Mouse (Mus musculus) midbrain, embryonic 14.5 days (tissue): Measurements from ENCODE around the gene Inpp4b. TPM values are rescaled to one million over a fixed set of nuclear protein-coding genes. Genes with fewer than 3 reads are reported as not detected.

ENCODE experiments used
- ATAC-seq: fragments of 200-750 bp; cut with Nextera tagmentation; 2 replicates; pipeline ENCODE4 v1.8.0; 2017; ENCODE audit warnings: moderate number of reproducible peaks, moderate library complexity; ENCODE audit not compliant: low FRiP score, low TSS enrichment
- DNase-seq: peaks from one replicate; pipeline ENCODE4 v3.0.0-alpha.2; 2015
- H3K27ac ChIP-seq: fragments of 300-500 bp; sonication (generic); replicated peaks from 2 replicates; pipeline ENCODE4 v1.5.1; 2014; ENCODE audit warnings: mild to moderate bottlenecking, low read depth, low read length, moderate library complexity
- H3K27me3 ChIP-seq: fragments of 300-500 bp; sonication (generic); 2 replicates; pipeline ENCODE4 v1.6.1; 2014; ENCODE audit warnings: low read length, control low read depth, mixed read lengths; ENCODE audit not compliant: control insufficient read depth, insufficient read depth
- H3K36me3 ChIP-seq: fragments of 300-500 bp; sonication (generic); 2 replicates; pipeline ENCODE4 v1.6.1; 2014; ENCODE audit warnings: low read length, control low read depth; ENCODE audit not compliant: control insufficient read depth, insufficient read depth
- H3K4me1 ChIP-seq: fragments of 300-500 bp; sonication (generic); 2 replicates; pipeline ENCODE4 v1.6.1; 2014; ENCODE audit warnings: mild to moderate bottlenecking, antibody characterized with exemption, low read length, control low read depth; ENCODE audit not compliant: control insufficient read depth, insufficient read depth
- H3K4me2 ChIP-seq: fragments of 300-500 bp; sonication (generic); 2 replicates; pipeline ENCODE4 v1.6.1; 2014; ENCODE audit warnings: mild to moderate bottlenecking, low read length, moderate library complexity
- H3K4me3 ChIP-seq: fragments of 300-500 bp; sonication (generic); replicated peaks from 2 replicates; pipeline ENCODE4 v1.5.1; 2014; ENCODE audit warnings: low read depth, low read length
- H3K9ac ChIP-seq: fragments of 300-500 bp; sonication (generic); replicated peaks from 2 replicates; pipeline ENCODE4 v1.6.1; 2014; ENCODE audit warnings: mild to moderate bottlenecking, low read length, moderate library complexity
- H3K9me3 ChIP-seq: fragments of 300-500 bp; sonication (generic); 2 replicates; pipeline ENCODE4 v1.6.1; 2016; ENCODE audit warnings: low read length, control low read depth, mixed read lengths; ENCODE audit not compliant: control insufficient read depth
- WGBS: fragments of 180-500 bp; shearing (Covaris S2); extraction: QIAGEN DNeasy Blood & Tissue Kit; methylation state at CpG from one replicate; pipeline ENCODE4 v1.1.7; 2014; 5-methylcytosine and 5-hydroxymethylcytosine counted together
- polyA plus RNA-seq: library from polyadenylated mRNA; unstranded; fragments of >200 nt; fragmentation: Nextera tagmentation; extraction: Ambion mirVana; gene quantifications from 2 replicates; pipeline ENCODE4 v1.2.1, GENCODE M21; 2014

Inpp4b gene
- polyA plus RNA-seq, 1 experiment from 2014 or later, result 8.1 TPM

GRCm38 (mm10) chr8:81862738-81863137 lies 520.4 kb downstream of the Inpp4b start:
- no peak for DNase-seq
- H3K9me3 ChIP-seq, result no peaks in the 10 kb centered on the region
- no peaks in the 10 kb centered on the region for H3K4me1 ChIP-seq
- H3K9ac ChIP-seq, result no peak overlapping the region
- no peak overlapping the region for H3K4me3 ChIP-seq
- no peaks in the 10 kb centered on the region for H3K27me3 ChIP-seq
- no peak for ATAC-seq
- H3K4me2 ChIP-seq, result no peak overlapping the region
- H3K36me3 ChIP-seq, result no peaks in the 10 kb centered on the region
- no peak overlapping the region for H3K27ac ChIP-seq

DNA sequence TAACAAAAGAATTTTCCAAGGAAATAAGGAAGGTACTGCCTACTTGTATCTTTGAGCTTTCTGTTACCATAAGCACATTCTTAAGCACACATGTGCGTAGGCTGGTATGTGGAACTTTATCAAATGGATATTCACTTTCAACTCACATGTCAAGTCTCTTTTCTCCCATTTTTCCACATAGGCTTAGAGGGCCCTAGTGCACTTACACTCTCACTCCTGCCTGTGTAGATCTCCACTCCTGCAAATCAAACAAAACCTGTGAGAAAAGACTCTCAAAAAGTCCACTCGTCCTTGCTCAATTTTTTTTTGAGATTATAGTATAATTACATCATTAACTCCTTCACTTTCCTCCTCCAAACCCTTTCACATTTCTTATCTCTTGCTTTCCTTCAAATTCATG lies 522.0 kb downstream of the Inpp4b start:
- H3K27me3 ChIP-seq, result no peaks in the 10 kb centered on the region
- no peak overlapping the region for H3K4me2 ChIP-seq
- H3K27ac ChIP-seq, result no peak overlapping the region
- H3K4me1 ChIP-seq, result no peaks in the 10 kb centered on the region
- H3K4me3 ChIP-seq, result no peak overlapping the region
- H3K9me3 ChIP-seq, result no peaks in the 10 kb centered on the region
- no peaks in the 10 kb centered on the region for H3K36me3 ChIP-seq
- WGBS, result 89% methylated on average over 2 of the region's 2 CpGs
- H3K9ac ChIP-seq, result no peak overlapping the region
- no peak for DNase-seq
- ATAC-seq, result no peak

DNA sequence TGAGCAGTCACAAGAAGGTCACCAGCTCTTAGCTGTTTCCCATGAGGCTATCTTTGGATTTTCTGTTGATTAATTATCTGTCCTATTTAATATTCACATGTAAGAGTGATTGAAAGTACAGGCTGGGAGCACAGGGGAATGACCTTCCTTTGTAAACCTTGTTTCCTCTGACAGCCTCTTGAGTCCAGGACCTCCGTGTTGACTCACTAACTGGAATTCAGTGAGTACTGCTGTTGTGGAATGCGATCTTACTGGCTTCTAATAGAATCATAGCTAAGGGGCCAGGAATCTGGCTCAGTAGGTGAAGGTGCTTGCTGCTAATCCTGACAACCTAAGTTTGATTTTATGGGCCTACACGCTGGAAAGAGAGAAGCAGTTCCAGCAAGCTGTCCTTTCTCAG lies 523.3 kb downstream of the Inpp4b start:
- ATAC-seq (no peak), DNase-seq (no peak)
- WGBS, result 89% methylated on average over 3 of the region's 3 CpGs
- no peak overlapping the region for H3K9ac ChIP-seq
- no peak overlapping the region for H3K4me2 ChIP-seq
- no peaks in the 10 kb centered on the region for H3K36me3 ChIP-seq
- no peak overlapping the region for H3K4me3 ChIP-seq
- no peaks in the 10 kb centered on the region for H3K27me3 ChIP-seq
- H3K27ac ChIP-seq, result no peak overlapping the region
- H3K9me3 ChIP-seq, result no peaks in the 10 kb centered on the region
- no peaks in the 10 kb centered on the region for H3K4me1 ChIP-seq

DNA sequence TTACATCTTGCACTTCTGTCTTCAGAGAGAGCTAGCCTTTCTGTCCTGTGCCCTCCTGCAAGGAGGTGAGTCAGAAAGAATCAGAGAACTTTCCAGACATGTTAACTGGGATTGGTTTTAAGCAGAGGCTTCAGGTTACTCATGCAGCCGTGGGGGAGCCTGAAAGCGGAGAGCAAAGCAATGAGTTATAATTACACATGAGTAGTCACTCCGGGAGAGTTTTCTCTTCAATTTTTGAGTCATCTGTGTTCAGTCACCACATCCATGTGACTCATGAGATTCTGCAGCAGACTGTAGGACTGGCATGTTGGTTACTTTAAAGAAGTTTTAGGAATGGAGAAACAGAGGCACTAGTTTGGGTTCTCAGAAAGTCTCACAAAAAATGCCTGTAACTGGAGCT lies 524.7 kb downstream of the Inpp4b start:
- ATAC-seq (no peak), DNase-seq (no peak)
- Histone ChIP-seq H3K27me3 (no peaks in the 10 kb centered on the region), H3K4me2 (no peak overlapping the region), H3K27ac (no peak overlapping the region), H3K9me3 (no peaks in the 10 kb centered on the region), H3K4me3 (no peak overlapping the region), H3K36me3 (no peaks in the 10 kb centered on the region), H3K4me1 (no peaks in the 10 kb centered on the region), H3K9ac (no peak overlapping the region)
- 81% methylated on average over 3 of the region's 3 CpGs for WGBS

DNA sequence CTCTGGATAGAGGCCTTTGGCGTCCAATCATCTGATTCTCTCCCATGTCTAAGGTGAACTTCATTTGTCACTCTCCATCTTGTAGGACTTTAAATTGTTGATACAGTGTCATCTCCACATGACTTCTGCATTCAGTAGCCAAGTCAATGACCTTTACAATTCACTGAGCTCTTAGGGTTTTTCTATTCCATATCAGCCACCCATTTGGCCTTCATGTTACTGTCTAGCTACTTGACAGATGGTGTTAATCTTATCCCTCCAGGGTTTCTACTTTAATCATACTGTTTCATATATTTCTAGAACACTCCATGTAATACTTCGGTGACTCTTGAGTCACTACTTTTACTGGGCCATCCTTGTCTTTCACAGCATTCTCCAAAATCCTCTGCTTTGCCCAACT lies 528.1 kb downstream of the Inpp4b start:
- no peaks in the 10 kb centered on the region for H3K4me1 ChIP-seq
- no peaks in the 10 kb centered on the region for H3K27me3 ChIP-seq
- no peak overlapping the region for H3K9ac ChIP-seq
- H3K4me3 ChIP-seq, result no peak overlapping the region
- DNase-seq, result no peak
- no peak overlapping the region for H3K4me2 ChIP-seq
- WGBS, result 87% methylated on average over 2 of the region's 2 CpGs
- H3K36me3 ChIP-seq, result no peaks in the 10 kb centered on the region
- H3K9me3 ChIP-seq, result no peaks in the 10 kb centered on the region
- ATAC-seq, result no peak
- H3K27ac ChIP-seq, result no peak overlapping the region

DNA sequence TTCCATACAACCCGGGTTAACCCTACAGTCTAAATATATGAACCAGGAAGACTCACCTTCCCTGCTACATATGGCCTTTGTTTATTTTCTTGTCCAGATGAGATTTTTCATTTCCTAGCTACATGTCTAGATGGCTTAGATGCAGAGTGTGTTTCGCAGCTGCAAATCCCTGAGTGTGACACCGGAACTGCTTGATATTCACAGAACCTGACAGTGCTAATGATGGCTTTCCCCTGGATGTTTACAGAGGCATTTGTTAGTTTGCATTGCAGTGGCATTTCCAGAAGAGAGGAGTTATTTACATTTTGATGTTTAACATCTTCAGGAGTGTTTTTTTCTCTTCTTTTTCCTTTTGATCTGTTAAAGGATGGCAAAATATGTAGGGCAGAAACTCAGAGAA lies 537.7 kb downstream of the Inpp4b start:
- WGBS, result 69% methylated on average over 3 of the region's 3 CpGs
- ATAC-seq (no peak), DNase-seq (peak; percentile 44)
- Histone ChIP-seq H3K27ac (0 out of 2 replicates have a peak overlapping the region, but pooled peaks have one; percentile 28), H3K9me3 (no peaks in the 10 kb centered on the region), H3K4me1 (0 out of 2 replicates have a peak, but pooled peaks cover 7% of the 10 kb centered on the region), H3K4me3 (no peak overlapping the region), H3K36me3 (no peaks in the 10 kb centered on the region), H3K9ac (no peak overlapping the region), H3K27me3 (no peaks in the 10 kb centered on the region), H3K4me2 (no peak overlapping the region)

- Histone ChIP-seq H3K36me3 (no peaks in the 10 kb centered on the region), H3K9ac (no peak overlapping the region), H3K27me3 (no peaks in the 10 kb centered on the region), H3K27ac (no peak overlapping the region), H3K4me2 (no peak overlapping the region), H3K4me1 (0 out of 2 replicates have a peak, but pooled peaks cover 7% of the 10 kb centered on the region), H3K9me3 (no peaks in the 10 kb centered on the region), H3K4me3 (no peak overlapping the region)
- 70% methylated on average over 5 of the region's 5 CpGs for WGBS
- ATAC-seq, result no peak
- no peak for DNase-seq
Observed at GRCm38 (mm10) chr8:81884195-81884594, 541.8 kb downstream of the Inpp4b start.

GRCm38 (mm10) chr8:81888843-81889242 lies 546.5 kb downstream of the Inpp4b start:
- H3K4me3 ChIP-seq, result no peak overlapping the region
- no peaks in the 10 kb centered on the region for H3K9me3 ChIP-seq
- H3K36me3 ChIP-seq, result no peaks in the 10 kb centered on the region
- no peak overlapping the region for H3K27ac ChIP-seq
- no peak for DNase-seq
- no peak for ATAC-seq
- no peaks in the 10 kb centered on the region for H3K27me3 ChIP-seq
- H3K9ac ChIP-seq, result no peak overlapping the region
- H3K4me1 ChIP-seq, result no peaks in the 10 kb centered on the region
- H3K4me2 ChIP-seq, result no peak overlapping the region

DNA sequence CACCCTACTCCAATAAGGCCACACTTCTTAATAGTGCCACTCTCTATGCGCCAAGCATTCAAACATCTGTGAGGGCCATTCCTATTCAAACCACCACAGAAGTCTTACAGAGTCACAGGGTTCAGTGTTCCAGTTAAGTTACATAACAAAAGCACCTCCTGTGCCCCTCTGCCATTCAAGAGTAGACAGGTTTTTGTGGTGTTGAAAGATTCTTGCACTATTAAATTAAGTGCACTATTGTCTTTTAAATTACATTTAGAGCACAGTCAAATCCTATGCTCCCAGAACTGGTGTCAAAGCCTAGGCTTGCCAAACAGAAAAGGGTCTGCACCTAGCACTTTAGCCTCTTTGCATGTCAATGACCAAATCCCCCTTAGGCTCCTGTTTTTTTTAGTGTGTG lies 550.9 kb downstream of the Inpp4b start:
- Histone ChIP-seq H3K4me2 (no peak overlapping the region), H3K27ac (no peak overlapping the region), H3K36me3 (no peaks in the 10 kb centered on the region), H3K4me1 (no peaks in the 10 kb centered on the region), H3K9me3 (no peaks in the 10 kb centered on the region), H3K27me3 (no peaks in the 10 kb centered on the region), H3K9ac (no peak overlapping the region), H3K4me3 (no peak overlapping the region)
- no peak for DNase-seq
- ATAC-seq, result no peak
- WGBS, result 93% methylated on average over 1 of the region's 1 CpGs
